Mouse (Mus musculus): ENCODE measurements around the gene Stk39. TPM values are rescaled to one million over a fixed set of nuclear protein-coding genes. Genes with fewer than 3 reads are reported as not detected.

Stk39 gene
- 26.9 and 28.9 TPM in 2 replicates for polyA plus RNA-seq (2014; fragmentation: Nextera tagmentation; extraction: Ambion mirVana)

DNA sequence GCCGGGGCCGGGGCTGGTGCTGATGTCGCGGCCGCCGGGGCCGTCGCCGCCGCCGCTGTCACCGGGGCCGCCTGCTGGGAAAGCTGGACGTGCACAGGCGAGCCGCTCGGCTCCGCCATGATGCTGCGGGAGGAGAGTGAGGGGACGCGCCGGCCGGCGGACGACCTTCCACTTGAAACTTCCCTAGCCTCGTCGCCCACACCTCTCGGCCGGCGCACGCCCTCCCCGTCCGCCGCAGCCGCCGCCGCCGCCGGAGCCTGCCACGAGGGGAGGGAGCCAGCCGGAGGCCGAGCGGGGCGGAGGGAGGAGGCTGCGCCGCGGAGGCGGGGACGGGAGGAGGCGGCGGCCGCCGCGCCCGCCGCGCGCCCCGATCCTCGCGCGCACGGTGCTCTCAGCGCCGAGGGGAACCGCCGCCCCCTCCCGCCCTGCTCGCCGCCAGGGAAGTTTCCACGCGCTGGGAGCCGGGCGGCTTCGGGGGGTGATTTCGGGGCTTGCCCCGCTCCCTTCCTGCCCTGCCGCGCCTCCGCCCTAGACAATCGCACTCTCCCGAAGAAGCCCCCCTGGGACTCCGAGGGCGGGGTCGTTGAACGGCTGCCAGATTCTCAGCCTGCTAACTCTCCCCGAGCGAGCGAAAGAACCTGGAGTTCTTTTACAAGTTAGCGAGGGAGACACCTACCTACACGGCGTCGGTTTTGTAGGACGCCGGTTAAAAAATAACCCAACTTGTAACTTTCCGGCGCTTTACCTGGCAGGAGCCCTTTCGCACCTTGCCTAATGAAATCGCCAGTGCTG lies at the start of gene Stk39:
Gene Stk39 (minus strand): TSS at position 510 of the 792 bp plus-strand sequence.
- Histone ChIP-seq H3K36me3 (ENCODE audit: control insufficient read depth, insufficient read depth, low read length) (no peaks in the 10 kb centered on the region), H3K27me3 (replicated peaks; ENCODE audit: control insufficient read depth, insufficient read depth, low read length) (no peaks in the 10 kb centered on the region), H3K4me3 (ENCODE audit: low read depth, low read length) (peak within 1 kb of the TSS; percentile 90), H3K9me3 (ENCODE audit: control insufficient read depth, low read length) (no peaks in the 10 kb centered on the region), H3K4me2 (ENCODE audit: low read depth, low read length) (peak within 1 kb of the TSS; percentile 95), H3K27ac (replicated peaks; ENCODE audit: low read depth, low read length) (peak within 1 kb of the TSS; percentile 82), H3K9ac (ENCODE audit: low read depth, low read length) (peak within 1 kb of the TSS; percentile 86), H3K4me1 (ENCODE audit: control insufficient read depth, insufficient read depth, low read length) (peaks cover 4% of the 10 kb centered on the region; the same call in 1 of the 2 replicates)
- WGBS = under 1% methylated on average over 27 of the region's 99 CpGs
- DNase-seq (ENCODE audit: low spot score) = peak; percentile 90
- ATAC-seq (ENCODE audit: low read depth) = peak; percentile 90

DNA sequence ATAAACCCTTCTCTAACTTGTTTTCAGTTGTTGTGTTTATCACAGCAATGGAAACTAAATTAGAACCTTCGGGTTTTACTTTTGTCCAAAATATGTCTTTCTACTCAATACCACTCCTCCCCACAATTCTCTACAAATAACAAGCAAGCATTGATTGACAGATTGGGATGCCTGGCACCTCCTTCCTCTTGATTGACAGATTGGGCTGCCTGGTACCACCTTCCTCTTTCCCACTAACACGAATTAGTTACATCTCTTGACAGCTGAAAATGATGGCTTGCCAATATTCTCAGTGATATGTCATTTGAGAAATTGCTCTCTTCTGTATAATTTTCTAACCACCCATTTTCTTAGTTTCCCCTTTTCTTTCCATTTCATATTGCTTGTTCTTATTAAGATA lies 43.3 kb upstream of the Stk39 start:
- Histone ChIP-seq H3K36me3 (ENCODE audit: control insufficient read depth, insufficient read depth, low read length) (no peaks in the 10 kb centered on the region), H3K9me3 (ENCODE audit: control insufficient read depth, low read length) (no peaks in the 10 kb centered on the region), H3K9ac (ENCODE audit: low read depth, low read length) (no peak overlapping the region), H3K27me3 (replicated peaks; ENCODE audit: control insufficient read depth, insufficient read depth, low read length) (no peaks in the 10 kb centered on the region), H3K4me3 (ENCODE audit: low read depth, low read length) (no peak overlapping the region), H3K27ac (replicated peaks; ENCODE audit: low read depth, low read length) (no peak overlapping the region), H3K4me2 (ENCODE audit: low read depth, low read length) (no peak overlapping the region), H3K4me1 (ENCODE audit: control insufficient read depth, insufficient read depth, low read length) (no peaks in the 10 kb centered on the region)
- DNase-seq (ENCODE audit: low spot score) (no peak), ATAC-seq (ENCODE audit: low read depth) (no peak)
- 67% methylated on average over 2 of the region's 2 CpGs for WGBS

DNA sequence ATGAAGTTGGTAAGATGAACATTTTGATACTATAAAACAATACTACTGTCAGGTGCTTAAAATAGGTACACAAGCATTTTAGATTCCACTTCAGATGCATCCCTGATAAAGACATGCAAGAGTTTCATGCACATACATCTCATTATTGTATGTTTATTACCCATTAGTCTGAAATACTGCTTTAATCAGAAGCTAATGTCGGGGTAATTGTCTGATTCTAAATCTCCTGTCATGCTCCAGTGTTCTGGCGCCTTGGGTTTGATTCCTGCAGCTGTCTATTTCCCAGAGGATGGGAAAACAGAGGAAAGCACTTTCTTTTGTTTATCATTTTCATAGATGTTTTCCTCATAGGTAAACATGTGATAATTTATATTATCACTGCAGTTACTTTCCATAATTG lies 31.1 kb upstream of the Stk39 start:
- Histone ChIP-seq H3K27me3 (replicated peaks; ENCODE audit: control insufficient read depth, insufficient read depth, low read length) (no peaks in the 10 kb centered on the region), H3K9me3 (ENCODE audit: control insufficient read depth, low read length) (no peaks in the 10 kb centered on the region), H3K4me1 (ENCODE audit: control insufficient read depth, insufficient read depth, low read length) (no peaks in the 10 kb centered on the region), H3K4me2 (ENCODE audit: low read depth, low read length) (no peak overlapping the region), H3K36me3 (ENCODE audit: control insufficient read depth, insufficient read depth, low read length) (no peaks in the 10 kb centered on the region), H3K27ac (replicated peaks; ENCODE audit: low read depth, low read length) (no peak overlapping the region), H3K9ac (ENCODE audit: low read depth, low read length) (no peak overlapping the region), H3K4me3 (ENCODE audit: low read depth, low read length) (no peak overlapping the region)
- 68% methylated on average over 2 of the region's 2 CpGs for WGBS
- DNase-seq (ENCODE audit: low spot score) (no peak), ATAC-seq (ENCODE audit: low read depth) (no peak)

DNA sequence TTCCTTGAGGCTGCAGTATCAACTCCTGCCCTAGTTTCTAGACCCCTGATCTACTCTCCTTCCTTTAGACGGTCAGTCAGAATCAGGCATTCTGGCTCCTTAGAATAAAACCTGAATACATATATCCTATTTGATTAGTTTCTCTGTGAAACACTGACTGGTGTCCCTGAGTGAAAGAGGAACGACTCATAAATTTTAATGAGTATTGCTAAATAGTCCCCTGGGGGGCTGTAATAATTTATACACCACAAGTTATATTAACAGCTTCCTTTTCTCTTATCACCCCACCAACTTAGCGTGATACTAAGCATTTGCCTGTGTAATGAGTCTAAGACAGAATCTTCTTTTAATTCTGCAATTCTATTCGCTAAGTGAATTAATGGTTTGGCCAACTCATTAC lies 30.7 kb upstream of the Stk39 start:
- no peaks in the 10 kb centered on the region for H3K4me1 ChIP-seq (ENCODE audit: control insufficient read depth, insufficient read depth, low read length)
- H3K9me3 ChIP-seq (ENCODE audit: control insufficient read depth, low read length) = no peaks in the 10 kb centered on the region
- H3K4me3 ChIP-seq (ENCODE audit: low read depth, low read length) = no peak overlapping the region
- H3K27me3 ChIP-seq (replicated peaks; ENCODE audit: control insufficient read depth, insufficient read depth, low read length) = no peaks in the 10 kb centered on the region
- H3K36me3 ChIP-seq (ENCODE audit: control insufficient read depth, insufficient read depth, low read length) = no peaks in the 10 kb centered on the region
- ATAC-seq (ENCODE audit: low read depth) (no peak), DNase-seq (ENCODE audit: low spot score) (no peak)
- 75% methylated on average over 4 of the region's 4 CpGs for WGBS
- H3K27ac ChIP-seq (replicated peaks; ENCODE audit: low read depth, low read length) = no peak overlapping the region
- H3K9ac ChIP-seq (ENCODE audit: low read depth, low read length) = no peak overlapping the region
- H3K4me2 ChIP-seq (ENCODE audit: low read depth, low read length) = no peak overlapping the region

DNA sequence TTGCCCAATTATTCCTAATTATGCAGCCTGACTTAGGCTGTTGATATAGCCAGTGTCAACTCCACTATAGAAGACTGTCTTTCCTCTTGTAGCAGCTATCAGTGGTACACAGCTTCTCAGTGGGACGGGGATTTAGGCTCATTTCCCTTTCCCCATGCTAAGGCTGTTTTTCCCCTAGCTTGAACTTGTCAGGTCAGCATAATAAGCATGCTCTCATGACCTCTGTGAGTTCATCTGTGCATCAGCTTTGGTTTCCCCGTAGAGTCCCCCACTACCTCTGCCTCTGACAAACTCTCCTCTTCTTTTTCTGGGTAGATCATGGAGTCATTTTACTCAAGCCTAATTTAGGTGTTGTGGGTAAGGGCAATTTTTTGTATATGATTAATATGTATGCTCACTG lies 30.2 kb upstream of the Stk39 start:
- Histone ChIP-seq H3K4me1 (ENCODE audit: control insufficient read depth, insufficient read depth, low read length) (no peaks in the 10 kb centered on the region), H3K36me3 (ENCODE audit: control insufficient read depth, insufficient read depth, low read length) (no peaks in the 10 kb centered on the region), H3K4me2 (ENCODE audit: low read depth, low read length) (no peak overlapping the region), H3K27me3 (replicated peaks; ENCODE audit: control insufficient read depth, insufficient read depth, low read length) (no peaks in the 10 kb centered on the region), H3K9ac (ENCODE audit: low read depth, low read length) (no peak overlapping the region), H3K4me3 (ENCODE audit: low read depth, low read length) (no peak overlapping the region), H3K9me3 (ENCODE audit: control insufficient read depth, low read length) (no peaks in the 10 kb centered on the region), H3K27ac (replicated peaks; ENCODE audit: low read depth, low read length) (no peak overlapping the region)
- 29% methylated on average over 2 of the region's 2 CpGs for WGBS
- no peak for ATAC-seq (ENCODE audit: low read depth)
- DNase-seq (ENCODE audit: low spot score) = no peak

DNA sequence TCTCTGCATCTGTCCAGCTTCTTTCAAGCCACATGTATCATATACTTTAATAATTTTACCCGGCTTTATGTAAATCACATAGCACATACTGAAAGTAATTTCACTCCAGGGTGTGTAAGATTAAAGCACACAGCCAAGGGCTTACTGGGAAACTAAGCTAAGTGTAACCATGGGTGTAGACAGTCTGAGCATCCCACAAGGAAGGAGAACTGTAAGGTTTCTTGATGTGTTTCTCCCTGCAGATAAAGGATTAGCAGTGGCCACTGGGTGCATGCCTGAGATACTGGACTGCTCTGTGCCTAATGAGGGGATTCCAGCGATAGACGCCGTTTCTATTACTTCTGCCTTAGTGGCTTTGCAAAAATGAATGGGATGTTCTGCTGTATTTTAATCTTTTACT lies 14.2 kb upstream of the Stk39 start:
- Histone ChIP-seq H3K9ac (ENCODE audit: low read depth, low read length) (no peak overlapping the region), H3K27ac (replicated peaks; ENCODE audit: low read depth, low read length) (no peak overlapping the region), H3K4me2 (ENCODE audit: low read depth, low read length) (no peak overlapping the region), H3K4me1 (ENCODE audit: control insufficient read depth, insufficient read depth, low read length) (no peaks in the 10 kb centered on the region), H3K36me3 (ENCODE audit: control insufficient read depth, insufficient read depth, low read length) (no peaks in the 10 kb centered on the region), H3K9me3 (ENCODE audit: control insufficient read depth, low read length) (no peaks in the 10 kb centered on the region), H3K27me3 (replicated peaks; ENCODE audit: control insufficient read depth, insufficient read depth, low read length) (no peaks in the 10 kb centered on the region), H3K4me3 (ENCODE audit: low read depth, low read length) (no peak overlapping the region)
- 83% methylated on average over 4 of the region's 4 CpGs for WGBS
- ATAC-seq (ENCODE audit: low read depth) (no peak), DNase-seq (ENCODE audit: low spot score) (no peak)

DNA sequence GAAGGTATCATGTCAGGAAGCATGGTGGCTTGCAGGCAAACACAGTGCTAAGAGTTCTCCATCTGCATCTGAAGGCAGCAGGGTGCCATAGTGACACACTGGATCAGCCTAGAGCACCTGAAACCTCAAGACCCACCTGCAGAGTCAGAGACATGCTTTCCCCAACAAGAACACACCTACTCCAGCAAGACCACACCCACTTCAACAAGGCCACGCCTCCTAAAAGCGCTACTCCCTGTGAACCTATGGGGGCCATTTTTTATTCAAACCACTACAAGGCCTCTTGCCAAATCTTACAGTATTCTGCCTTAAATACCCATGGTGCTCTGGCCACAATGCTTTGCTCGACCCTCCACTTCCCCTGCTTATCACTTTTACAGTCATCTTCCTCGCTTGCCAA lies 13.1 kb upstream of the Stk39 start:
- no peak for DNase-seq (ENCODE audit: low spot score)
- ATAC-seq (ENCODE audit: low read depth) = no peak

DNA sequence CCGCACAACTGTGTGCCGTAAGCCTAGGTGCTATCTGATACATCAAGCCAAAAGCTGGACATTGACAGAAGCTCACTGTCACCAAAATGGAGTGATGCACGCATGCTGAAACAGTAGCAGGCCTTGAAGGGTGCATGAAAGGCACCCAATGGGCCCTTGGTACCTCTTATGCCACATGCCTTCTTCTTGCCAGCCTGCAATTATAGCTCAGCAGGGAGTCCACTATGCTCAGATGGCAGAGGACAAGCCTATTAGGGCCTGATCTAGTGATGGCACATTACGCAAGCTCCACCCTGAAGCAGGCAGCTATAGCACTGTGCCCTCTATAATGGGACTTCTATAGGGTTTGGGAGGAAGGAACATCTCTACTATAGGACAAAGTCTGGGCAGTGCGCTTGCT lies 10.8 kb upstream of the Stk39 start:
- H3K4me3 ChIP-seq (ENCODE audit: low read depth, low read length) = no peak overlapping the region
- no peak overlapping the region for H3K4me2 ChIP-seq (ENCODE audit: low read depth, low read length)
- no peak for ATAC-seq (ENCODE audit: low read depth)
- no peak for DNase-seq (ENCODE audit: low spot score)
- no peaks in the 10 kb centered on the region for H3K9me3 ChIP-seq (ENCODE audit: control insufficient read depth, low read length)
- no peak overlapping the region for H3K27ac ChIP-seq (replicated peaks; ENCODE audit: low read depth, low read length)
- WGBS = 91% methylated on average over 5 of the region's 5 CpGs
- H3K9ac ChIP-seq (ENCODE audit: low read depth, low read length) = no peak overlapping the region
- no peaks in the 10 kb centered on the region for H3K27me3 ChIP-seq (replicated peaks; ENCODE audit: control insufficient read depth, insufficient read depth, low read length)
- no peaks in the 10 kb centered on the region for H3K4me1 ChIP-seq (ENCODE audit: control insufficient read depth, insufficient read depth, low read length)
- H3K36me3 ChIP-seq (ENCODE audit: control insufficient read depth, insufficient read depth, low read length) = no peaks in the 10 kb centered on the region

More for the DNA sequence above, 13.1 kb upstream of the Stk39 start:
- Histone ChIP-seq H3K4me2 (ENCODE audit: low read depth, low read length) (no peak overlapping the region), H3K27me3 (replicated peaks; ENCODE audit: control insufficient read depth, insufficient read depth, low read length) (no peaks in the 10 kb centered on the region), H3K4me1 (ENCODE audit: control insufficient read depth, insufficient read depth, low read length) (no peaks in the 10 kb centered on the region), H3K27ac (replicated peaks; ENCODE audit: low read depth, low read length) (no peak overlapping the region), H3K36me3 (ENCODE audit: control insufficient read depth, insufficient read depth, low read length) (no peaks in the 10 kb centered on the region), H3K9ac (ENCODE audit: low read depth, low read length) (no peak overlapping the region), H3K4me3 (ENCODE audit: low read depth, low read length) (no peak overlapping the region), H3K9me3 (ENCODE audit: control insufficient read depth, low read length) (no peaks in the 10 kb centered on the region)
- 67% methylated on average over 4 of the region's 4 CpGs for WGBS

DNA sequence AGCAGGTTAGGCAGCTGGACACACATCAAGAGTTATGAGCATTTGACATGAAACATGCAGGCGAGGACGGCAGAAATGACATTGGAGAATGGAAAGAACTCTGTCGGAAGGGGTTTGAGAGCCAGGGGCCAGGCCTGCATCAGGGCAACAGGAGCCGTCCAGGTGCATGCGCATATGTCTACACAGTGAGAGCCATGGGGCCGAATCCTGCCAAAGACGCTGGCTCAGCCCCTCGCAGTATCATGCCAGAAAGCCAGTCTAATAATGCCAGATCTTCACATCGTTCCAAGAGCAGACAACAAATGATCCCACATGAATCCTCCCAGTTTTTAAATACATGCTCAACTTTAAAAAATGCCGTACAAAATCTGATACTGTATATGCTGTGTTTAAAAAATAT lies 7.8 kb upstream of the Stk39 start:
- Histone ChIP-seq H3K36me3 (ENCODE audit: control insufficient read depth, insufficient read depth, low read length) (no peaks in the 10 kb centered on the region), H3K9me3 (ENCODE audit: control insufficient read depth, low read length) (no peaks in the 10 kb centered on the region), H3K4me1 (ENCODE audit: control insufficient read depth, insufficient read depth, low read length) (no peaks in the 10 kb centered on the region), H3K9ac (ENCODE audit: low read depth, low read length) (no peak overlapping the region), H3K27me3 (replicated peaks; ENCODE audit: control insufficient read depth, insufficient read depth, low read length) (no peaks in the 10 kb centered on the region), H3K27ac (replicated peaks; ENCODE audit: low read depth, low read length) (no peak overlapping the region), H3K4me3 (ENCODE audit: low read depth, low read length) (no peak overlapping the region), H3K4me2 (ENCODE audit: low read depth, low read length) (no peak overlapping the region)
- DNase-seq (ENCODE audit: low spot score) (no peak), ATAC-seq (ENCODE audit: low read depth) (no peak)
- 80% methylated on average over 10 of the region's 10 CpGs for WGBS
